Comparison of ENCODE assay signal across 8 mouse cellular contexts in the genomic region with DNA sequence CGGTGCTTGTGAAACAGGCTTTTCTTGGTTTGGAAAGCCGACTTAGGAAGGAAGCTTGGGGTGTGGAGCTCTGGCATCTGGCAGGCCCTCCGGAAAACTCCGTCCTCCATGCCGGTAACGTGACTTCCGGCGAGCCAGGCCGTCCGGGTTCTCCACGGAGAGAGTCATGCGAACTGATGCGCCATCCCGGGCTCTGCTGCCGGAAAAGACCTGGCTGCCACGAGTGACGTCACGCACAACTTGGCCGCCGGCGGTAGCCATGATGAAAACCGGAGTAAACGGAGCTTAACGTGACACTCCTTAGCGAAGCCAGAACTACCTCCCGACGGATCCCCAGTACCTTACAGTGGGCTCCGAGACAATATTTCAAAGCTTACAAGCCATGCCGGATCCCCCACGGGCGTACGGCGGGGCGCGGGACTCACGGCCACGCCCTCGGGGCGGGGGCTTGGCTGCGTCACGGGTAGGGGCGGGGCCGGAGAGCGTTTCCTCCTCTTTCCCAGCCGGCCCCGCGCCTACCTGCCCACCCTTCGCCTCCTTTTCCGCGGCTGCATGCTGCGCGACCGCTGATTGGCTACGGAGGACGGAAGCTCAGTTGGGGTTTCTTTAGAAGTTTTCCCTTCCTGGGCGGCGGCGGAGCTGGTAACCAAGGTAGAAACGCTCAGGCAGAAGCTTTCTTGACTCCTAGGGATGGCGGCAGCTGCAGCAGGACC. TPM values are rescaled to one million over a fixed set of nuclear protein-coding genes. Genes with fewer than 3 reads are reported as not detected.
DNase-seq lines count a peak whose midpoint lies in the region; ATAC-seq lines count a peak whose summit lies in the region.

Gene Sugt1 (plus strand): TSS at position 553 of the 713 bp plus-strand sequence.

- peak; percentile 98 for DNase-seq in CD4-positive, CD25-positive, alpha-beta regulatory T cell, adult 2 months (ENCODE audit: low read depth, low spot score)
- DNase-seq in fat pad, adult 2 months (ENCODE audit: extremely low read depth, low read depth, low spot score) = peak; percentile 45
- peak; percentile 98 for DNase-seq in kidney, postnatal 10 days
- peak; percentile 96 to 97 for DNase-seq in natural killer cell, adult 2 months (ENCODE audit: low spot score in 2 of 2)

- ATAC-seq in heart, embryonic 13.5 days (ENCODE audit: extremely low read depth, insufficient number of reproducible peaks, low FRiP score, low TSS enrichment) = peak; percentile 99
- peak; percentile 99 for ATAC-seq in liver, embryonic 12.5 days
- peak; percentile 98 for ATAC-seq in stomach, embryonic 15.5 days (ENCODE audit: insufficient read depth, low FRiP score, low read depth)

- peak within 1 kb of the TSS; percentile 100 for H3K27ac ChIP-seq in brown adipose tissue, adult 24 weeks (replicated peaks; ENCODE audit: low read depth, low read length)
- peak within 1 kb of the TSS; percentile 92 for H3K27ac ChIP-seq in heart, embryonic 13.5 days (replicated peaks)
- H3K27ac ChIP-seq in liver, embryonic 12.5 days = peak within 1 kb of the TSS; percentile 89
- H3K27ac ChIP-seq in stomach, embryonic 15.5 days = peak within 1 kb of the TSS; percentile 97

- WGBS in heart, embryonic 13.5 days = under 1% methylated on average over 60 of the region's 60 CpGs
- under 1% methylated on average over 60 of the region's 60 CpGs for whole genome bisulfite sequencing in liver, embryonic 12.5 days (ENCODE audit: insufficient replicate concordance)
- under 1% methylated on average over 60 of the region's 60 CpGs for whole genome bisulfite sequencing in stomach, embryonic 15.5 days

- peak within 1 kb of the TSS; percentile 94 for H3K4me2 ChIP-seq in heart, embryonic 13.5 days
- H3K4me2 ChIP-seq in liver, embryonic 12.5 days = peak within 1 kb of the TSS; percentile 80
- H3K4me2 ChIP-seq in stomach, embryonic 15.5 days = peak within 1 kb of the TSS; percentile 72

- H3K4me3 ChIP-seq in brown adipose tissue, adult 24 weeks (ENCODE audit: insufficient read depth, low read depth, low read length) = peak within 1 kb of the TSS; percentile 84
- peak within 1 kb of the TSS; percentile 73 for H3K4me3 ChIP-seq in heart, embryonic 13.5 days
- H3K4me3 ChIP-seq in liver, embryonic 12.5 days = peak within 1 kb of the TSS; percentile 71
- H3K4me3 ChIP-seq in stomach, embryonic 15.5 days (replicated peaks) = peak within 1 kb of the TSS; percentile 73

- no peaks in the 10 kb centered on the region for H3K9me3 ChIP-seq in heart, embryonic 13.5 days
- H3K9me3 ChIP-seq in liver, embryonic 12.5 days (replicated peaks) = no peaks in the 10 kb centered on the region
- no peaks in the 10 kb centered on the region for H3K9me3 ChIP-seq in stomach, embryonic 15.5 days

- H3K9ac ChIP-seq in heart, embryonic 13.5 days = peak within 1 kb of the TSS; percentile 87
- peak within 1 kb of the TSS; percentile 77 for H3K9ac ChIP-seq in liver, embryonic 12.5 days
- H3K9ac ChIP-seq in stomach, embryonic 15.5 days = peak within 1 kb of the TSS; percentile 69

- no peaks in the 10 kb centered on the region; the same call in 1 of the 2 replicates for H3K4me1 ChIP-seq in brown adipose tissue, adult 24 weeks (ENCODE audit: control insufficient read depth, insufficient read depth, insufficient read length, low read length)
- H3K4me1 ChIP-seq in heart, embryonic 13.5 days = peaks cover 25% of the 10 kb centered on the region
- H3K4me1 ChIP-seq in liver, embryonic 12.5 days = peaks cover 29% of the 10 kb centered on the region
- H3K4me1 ChIP-seq in stomach, embryonic 15.5 days = peaks cover 6% of the 10 kb centered on the region

- H3K36me3 ChIP-seq in heart, embryonic 13.5 days = peaks cover 25% of the 10 kb centered on the region
- peaks cover 32% of the 10 kb centered on the region for H3K36me3 ChIP-seq in liver, embryonic 12.5 days
- H3K36me3 ChIP-seq in stomach, embryonic 15.5 days = peaks cover 3% of the 10 kb centered on the region; the same call in 1 of the 2 replicates

- H3K27me3 ChIP-seq in heart, embryonic 13.5 days (replicated peaks) = no peaks in the 10 kb centered on the region
- H3K27me3 ChIP-seq in liver, embryonic 12.5 days (replicated peaks) = no peaks in the 10 kb centered on the region
- H3K27me3 ChIP-seq in stomach, embryonic 15.5 days (replicated peaks) = no peaks in the 10 kb centered on the region

RNA-seq across cellular contexts. Expression of gene Sugt1, which starts in this region (rescaled TPM):
- polyA plus RNA-seq in brown adipose tissue, adult 24 weeks (2012; ENCODE audit: insufficient read depth, insufficient read length, missing spikeins) = 156 and 182 TPM in 2 replicates
- 95.3 and 108 TPM in 2 replicates for polyA plus RNA-seq in heart, embryonic 13.5 days (2015; fragmentation: Nextera tagmentation; extraction: Ambion mirVana)
- polyA plus RNA-seq in liver, embryonic 12.5 days (2016; fragmentation: Nextera tagmentation; extraction: Ambion mirVana) = 57.7 and 63.2 TPM in 2 replicates
- polyA plus RNA-seq in stomach, embryonic 15.5 days (2015; fragmentation: Nextera tagmentation; extraction: Ambion mirVana) = 105 and 111 TPM in 2 replicates

Comparison
In these comparisons a context has a peak if more than half of its experiments do, and no peak if none do; other contexts are left out.
1. Peak in every context shown above with its lines: DNase-seq, ATAC-seq, H3K4me3 ChIP-seq and H3K27ac ChIP-seq.
2. DNase-seq: peak in every context shown above with its lines; median percentile 98 in CD4-positive, CD25-positive, alpha-beta regulatory T cell, adult 2 months; 98 in kidney, postnatal 10 days; 96 in natural killer cell, adult 2 months; 45 in fat pad, adult 2 months.